Mouse (Mus musculus) heart, postnatal 0 days (tissue): ENCODE data around the gene Akap10. TPM values are rescaled to one million over a fixed set of nuclear protein-coding genes. Genes with fewer than 3 reads are reported as not detected.
"Not testable (repeated sequence)": the region's sequence is repeated elsewhere in the genome, so short reads cannot be mapped to it uniquely, and the experiment has no call there.

Experiments
- ATAC-seq: fragments of 200-750 bp; cut with Nextera tagmentation; 2 replicates; pipeline ENCODE4 v1.8.0; 2017; ENCODE audit warnings: low read depth, moderate number of reproducible peaks, moderate library complexity; ENCODE audit not compliant: insufficient read depth
- DNase-seq: peaks from one replicate; pipeline ENCODE4 v3.0.0-alpha.2; 2016; ENCODE audit warnings: low spot score
- H3K27ac ChIP-seq: fragments of 300-500 bp; sonication (generic); 2 replicates; pipeline ENCODE4 v1.5.1; 2014; ENCODE audit warnings: low read depth, mild to moderate bottlenecking
- H3K27me3 ChIP-seq: fragments of 300-500 bp; sonication (generic); 2 replicates; pipeline ENCODE4 v1.6.1; 2014; ENCODE audit warnings: low read length, mixed read lengths; ENCODE audit not compliant: control insufficient read depth, insufficient read depth
- H3K36me3 ChIP-seq: fragments of 300-500 bp; sonication (generic); replicated peaks from 2 replicates; pipeline ENCODE4 v1.6.1; 2014; ENCODE audit warnings: low read length, mixed read lengths; ENCODE audit not compliant: control insufficient read depth, insufficient read depth
- H3K4me1 ChIP-seq: fragments of 300-500 bp; sonication (generic); 2 replicates; pipeline ENCODE4 v1.6.1; 2014; ENCODE audit warnings: antibody characterized with exemption; ENCODE audit not compliant: control insufficient read depth, insufficient read depth
- H3K4me2 ChIP-seq: fragments of 300-500 bp; sonication (generic); 2 replicates; pipeline ENCODE4 v1.6.1; 2014; ENCODE audit warnings: low read depth, mild to moderate bottlenecking, low read length, moderate library complexity
- H3K4me3 ChIP-seq: fragments of 300-500 bp; sonication (generic); 2 replicates; pipeline ENCODE4 v1.5.1; 2014; ENCODE audit warnings: low read depth, low read length
- H3K9ac ChIP-seq: fragments of 300-500 bp; sonication (generic); replicated peaks from 2 replicates; pipeline ENCODE4 v1.6.1; 2014; ENCODE audit warnings: low read depth, low read length, mixed read lengths
- H3K9me3 ChIP-seq: fragments of 300-500 bp; sonication (generic); replicated peaks from 2 replicates; pipeline ENCODE4 v1.6.1; 2016; ENCODE audit warnings: low read length; ENCODE audit not compliant: control insufficient read depth
- CTCF ChIP-seq: IDR thresholded peaks from 2 replicates; pipeline ENCODE4 v1.5.1; 2016; ENCODE audit warnings: antibody characterized with exemption, control low read depth, low read depth
- EP300 ChIP-seq: IDR thresholded peaks from 2 replicates; pipeline ENCODE4 v1.6.1; 2016; ENCODE audit warnings: antibody characterized with exemption, low read depth
- WGBS: fragments of 180-500 bp; shearing (Covaris S2); extraction: QIAGEN DNeasy Blood & Tissue Kit; methylation state at CpG from one replicate; pipeline ENCODE4 v1.1.7; 2014; 5-methylcytosine and 5-hydroxymethylcytosine counted together
- polyA plus RNA-seq: library from polyadenylated mRNA; unstranded; fragments of >200 nt; fragmentation: Nextera tagmentation; extraction: Ambion mirVana; gene quantifications from 2 replicates; pipeline ENCODE4 v1.2.1, GENCODE M21; 2015
- total RNA-seq: library from RNA; depleted of rRNA; stranded (reverse); fragments of >200 nt; gene quantifications from 2 replicates; pipeline ENCODE4 v1.2.3, GENCODE M21; 2014; ENCODE audit warnings: low replicate concordance

Gene Akap10
- total and polyA plus RNA-seq, 2 experiments from 2014 or later, result 8.8 to 25.7 TPM

DNA sequence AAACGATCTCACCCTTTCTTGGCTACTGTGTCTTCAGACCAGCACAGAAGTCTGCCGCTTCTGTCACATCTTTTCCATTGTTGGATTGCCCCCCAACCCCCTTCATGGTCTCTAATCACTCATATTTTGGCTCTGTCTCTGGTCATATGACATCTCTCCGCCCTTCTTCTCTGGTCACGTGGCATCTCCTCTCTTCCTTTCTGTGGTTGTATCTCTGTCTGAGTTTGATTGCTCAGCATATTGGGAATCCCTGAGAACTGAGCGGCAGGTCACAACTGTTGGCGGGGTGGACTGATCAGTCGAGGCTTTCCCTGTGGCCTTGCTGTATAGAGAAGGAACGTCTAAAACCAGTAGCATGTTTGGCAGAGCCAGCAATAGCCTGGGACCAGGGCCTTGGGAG lies 37.0 kb upstream of the Akap10 start:
- H3K4me3 ChIP-seq, result no peak overlapping the region
- no peaks in the 10 kb centered on the region for H3K4me1 ChIP-seq
- H3K27me3 ChIP-seq, result no peaks in the 10 kb centered on the region
- no peak for DNase-seq
- ATAC-seq, result no peak
- WGBS, result 76% methylated on average over 8 of the region's 8 CpGs
- TF ChIP-seq EP300, result no peak
- no peak for TF ChIP-seq CTCF
- no peak overlapping the region for H3K27ac ChIP-seq
- no peaks in the 10 kb centered on the region for H3K9me3 ChIP-seq
- no peaks in the 10 kb centered on the region for H3K36me3 ChIP-seq
- no peak overlapping the region for H3K9ac ChIP-seq
- no peak overlapping the region for H3K4me2 ChIP-seq

- H3K9me3 ChIP-seq, result no peaks in the 10 kb centered on the region
- no peak overlapping the region for H3K9ac ChIP-seq
- ATAC-seq (no peak), DNase-seq (no peak)
- H3K4me1 ChIP-seq, result no peaks in the 10 kb centered on the region
- TF ChIP-seq CTCF, result no peak
- TF ChIP-seq EP300, result no peak
- no peaks in the 10 kb centered on the region for H3K36me3 ChIP-seq
- no peak overlapping the region for H3K27ac ChIP-seq
- H3K27me3 ChIP-seq, result no peaks in the 10 kb centered on the region
- 78% methylated on average over 5 of the region's 5 CpGs for WGBS
- H3K4me2 ChIP-seq, result no peak overlapping the region
- H3K4me3 ChIP-seq, result no peak overlapping the region
These were observed 34.6 kb upstream of the Akap10 start for GRCm38 (mm10) chr11:61964611-61965010.

- Histone ChIP-seq H3K4me3 (no peak overlapping the region), H3K4me2 (no peak overlapping the region), H3K27ac (no peak overlapping the region), H3K9me3 (no peaks in the 10 kb centered on the region), H3K27me3 (peaks cover 6% of the 10 kb centered on the region; the same call in 1 of the 2 replicates), H3K36me3 (no peaks in the 10 kb centered on the region), H3K4me1 (no peaks in the 10 kb centered on the region), H3K9ac (no peak overlapping the region)
- no peak for DNase-seq
- TF ChIP-seq EP300, result no peak
- TF ChIP-seq CTCF, result no peak
- no peak for ATAC-seq
- 80% methylated on average over 3 of the region's 3 CpGs for WGBS
These were observed 33.1 kb upstream of the Akap10 start for GRCm38 (mm10) chr11:61963193-61963592.

DNA sequence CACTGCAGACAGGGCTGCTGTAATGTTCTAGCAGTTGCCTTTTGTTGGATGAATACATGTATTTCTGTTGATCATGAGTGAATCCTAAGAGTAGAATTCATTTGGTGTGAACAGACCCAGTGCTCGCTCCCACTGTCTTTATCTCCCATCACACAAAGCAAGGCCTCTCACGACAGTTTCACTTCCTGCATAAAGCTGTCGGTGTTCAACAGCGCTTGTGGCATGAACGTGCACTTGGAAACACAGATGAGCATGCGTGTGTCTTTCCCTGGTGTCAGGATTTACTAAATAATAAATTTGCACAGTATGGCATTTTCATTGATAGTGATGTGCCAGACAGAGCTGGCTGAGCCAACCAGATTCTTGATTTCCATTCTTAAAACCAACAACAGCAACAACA lies 32.6 kb upstream of the Akap10 start:
- no peak overlapping the region for H3K4me2 ChIP-seq
- DNase-seq, result no peak
- H3K27me3 ChIP-seq, result peaks cover 11% of the 10 kb centered on the region
- TF ChIP-seq EP300 (no peak), CTCF (no peak)
- H3K4me3 ChIP-seq, result no peak overlapping the region
- no peak overlapping the region for H3K9ac ChIP-seq
- no peak overlapping the region for H3K27ac ChIP-seq
- WGBS, result 63% methylated on average over 6 of the region's 6 CpGs
- H3K9me3 ChIP-seq, result no peaks in the 10 kb centered on the region
- no peaks in the 10 kb centered on the region for H3K4me1 ChIP-seq
- no peak for ATAC-seq
- no peaks in the 10 kb centered on the region for H3K36me3 ChIP-seq

DNA sequence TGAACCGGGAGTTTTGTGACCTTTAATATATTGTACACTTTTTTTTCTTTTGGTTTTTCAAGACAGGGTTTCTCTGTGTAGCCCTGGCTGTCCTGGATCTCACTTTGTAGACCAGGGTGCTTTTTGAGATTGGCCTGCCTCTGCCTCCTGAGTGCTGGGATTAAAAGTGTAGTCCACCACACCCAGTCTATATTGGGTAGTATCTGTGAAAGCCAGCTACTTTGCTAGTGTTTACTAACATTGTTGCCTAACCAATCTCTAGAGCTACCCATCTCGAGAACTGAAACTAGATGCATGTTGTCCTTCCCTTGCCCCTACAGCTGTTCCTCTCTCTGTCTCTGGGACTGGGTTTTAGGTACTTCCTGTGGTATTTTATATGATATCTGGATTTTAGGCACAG lies 30.0 kb upstream of the Akap10 start:
- Histone ChIP-seq H3K27ac (no peak overlapping the region), H3K27me3 (peaks cover 22% of the 10 kb centered on the region), H3K4me3 (no peak overlapping the region), H3K9me3 (no peaks in the 10 kb centered on the region), H3K9ac (no peak overlapping the region), H3K4me2 (no peak overlapping the region), H3K4me1 (peaks cover 4% of the 10 kb centered on the region; the same call in 1 of the 2 replicates), H3K36me3 (no peaks in the 10 kb centered on the region)
- TF ChIP-seq CTCF (no peak), EP300 (no peak)
- 63% methylated on average over 2 of the region's 2 CpGs for WGBS
- no peak for ATAC-seq
- DNase-seq, result no peak

- not testable (repeated sequence) for H3K4me1 ChIP-seq, H3K27ac ChIP-seq, H3K4me3 ChIP-seq, H3K4me2 ChIP-seq, H3K9me3 ChIP-seq, ATAC-seq, DNase-seq, H3K36me3 ChIP-seq, H3K9ac ChIP-seq
- peaks cover 22% of the 10 kb centered on the region for H3K27me3 ChIP-seq
- 59% methylated on average over 6 of the region's 6 CpGs for WGBS
These were observed 28.7 kb upstream of the Akap10 start for GRCm38 (mm10) chr11:61958706-61959105.
